Mouse (Mus musculus): ENCODE data around the gene Mogat2. TPM values are rescaled to one million over a fixed set of nuclear protein-coding genes. Genes with fewer than 3 reads are reported as not detected.
A peak's percentile ranks its signal among the peaks of the same experiment; 100 is the strongest.

Gene Mogat2
- total RNA-seq, 2 experiments from 2014 or later = not detected

DNA sequence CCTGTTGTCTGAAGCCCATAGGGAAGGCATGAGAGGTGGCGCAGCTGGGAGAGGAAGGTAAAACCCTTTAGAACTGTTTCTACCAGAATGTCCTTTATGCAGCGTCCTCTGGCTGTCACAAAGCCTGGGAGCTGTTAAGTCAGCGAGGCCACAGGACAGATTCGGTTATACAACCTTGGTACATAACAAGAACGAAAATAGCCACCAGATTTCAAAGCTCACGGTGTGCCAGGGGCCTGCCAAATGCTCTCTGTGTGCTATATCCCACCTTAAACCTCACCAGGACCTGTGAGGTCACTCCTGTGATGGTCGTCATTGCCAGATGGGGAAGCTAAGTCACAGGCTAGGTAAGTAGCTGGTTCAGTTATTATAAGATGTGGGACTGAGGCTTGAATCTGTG lies 36.3 kb downstream of the Mogat2 start:
- no peak for DNase-seq (ENCODE audit: low spot score in 2 of 2)
- intact Hi-C loops (cut with DNase I) = no loop called here

DNA sequence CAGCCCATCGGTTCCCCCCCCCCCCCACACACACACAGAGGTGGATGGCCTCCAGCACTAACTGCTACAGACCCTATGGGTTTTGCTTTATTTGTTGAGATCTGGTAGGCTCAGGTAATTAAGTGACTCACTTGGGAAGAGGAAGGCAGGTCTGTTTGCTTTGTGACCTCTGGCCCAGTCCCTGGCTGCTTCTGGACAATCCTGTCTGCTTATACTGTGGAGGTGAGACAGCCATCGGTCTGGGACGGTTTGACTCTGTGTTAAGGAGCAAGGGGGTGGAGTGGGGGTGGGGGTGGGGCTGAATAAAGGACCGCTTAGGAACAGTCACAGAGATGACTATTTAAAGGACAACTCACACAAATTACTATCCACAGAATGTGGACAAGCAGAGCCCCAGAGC lies 38.1 kb downstream of the Mogat2 start:
- no peak for DNase-seq (ENCODE audit: low spot score in 2 of 2)
- intact Hi-C loops (cut with DNase I) = no loop called here

DNA sequence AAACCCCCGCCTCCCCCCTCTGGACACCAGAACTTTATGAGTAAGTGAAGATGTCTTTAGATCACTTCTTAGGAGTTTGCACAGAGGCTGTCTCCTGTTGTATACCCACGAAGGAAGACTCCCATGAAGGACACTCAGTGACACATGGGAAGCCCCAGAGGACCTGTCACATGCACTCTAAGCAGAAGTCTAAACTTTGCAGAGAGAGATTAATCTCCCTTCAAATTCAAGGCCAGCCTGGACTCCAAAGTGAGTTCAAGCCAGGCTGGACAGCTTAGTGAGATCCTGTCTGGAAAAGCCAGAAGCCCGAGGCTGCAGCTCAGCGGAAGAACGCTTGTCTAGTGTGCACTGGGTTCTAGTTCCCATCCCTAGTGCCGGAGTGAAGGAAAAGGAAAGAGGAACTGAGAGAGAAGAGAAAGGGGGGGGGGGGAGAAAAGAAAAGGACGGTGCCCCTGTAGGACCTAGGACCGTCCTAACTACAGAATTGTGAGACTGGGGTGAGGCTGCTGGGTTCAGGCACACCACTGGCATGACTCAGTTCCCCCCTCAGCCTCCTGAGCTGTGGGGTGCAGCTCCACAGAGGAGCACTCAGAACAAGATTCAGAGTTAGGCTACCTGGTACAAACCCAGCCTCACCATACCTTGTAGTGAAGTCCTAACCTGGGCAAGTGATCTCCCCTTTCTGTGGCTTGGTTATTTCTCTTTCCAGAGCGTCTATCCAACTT lies 38.8 kb downstream of the Mogat2 start:
- no peak for DNase-seq (ENCODE audit: low spot score in 2 of 2)
- intact Hi-C loops (cut with DNase I) = no loop called here

DNA sequence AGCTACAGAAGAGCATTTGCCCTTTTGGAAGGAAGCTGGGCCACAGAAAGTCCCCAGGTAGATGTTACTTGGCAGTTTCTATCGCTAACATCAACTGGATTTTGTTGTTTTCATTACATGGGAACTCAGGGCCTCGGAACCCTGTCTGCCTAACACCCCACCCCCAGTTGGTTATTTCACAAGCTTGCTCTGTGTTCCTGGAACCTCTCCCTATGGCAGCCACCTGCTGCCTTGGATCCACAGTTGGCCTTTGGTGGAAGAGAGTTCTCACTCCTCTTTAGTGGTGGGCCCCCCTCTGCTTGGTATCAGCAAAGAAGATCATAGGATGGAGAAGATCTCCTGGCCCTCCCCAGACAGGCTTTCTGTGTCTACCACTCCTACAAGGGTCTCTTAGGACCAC lies 39.6 kb downstream of the Mogat2 start:
- intact Hi-C loops (cut with DNase I) = no loop called here
- no peak for DNase-seq (ENCODE audit: low spot score in 2 of 2)

DNA sequence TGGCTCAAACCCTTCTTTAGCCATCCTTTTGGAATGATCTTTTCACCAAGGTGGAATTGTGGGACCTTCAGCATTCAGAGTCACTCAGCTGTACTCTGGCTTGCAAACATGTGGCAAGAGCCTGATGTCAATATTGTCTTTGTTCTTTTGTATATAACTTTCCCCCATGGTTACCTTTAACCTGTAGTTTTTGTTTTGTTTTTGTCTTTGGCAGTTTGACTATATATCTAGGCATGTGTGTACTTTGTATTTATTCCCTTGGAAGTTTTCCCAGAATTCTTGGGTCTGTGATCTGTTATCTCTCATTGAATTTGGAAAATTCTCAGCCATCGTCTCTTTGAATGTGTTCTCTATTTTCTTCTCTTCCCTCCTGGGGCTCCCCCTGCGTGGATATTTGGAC lies 43.9 kb downstream of the Mogat2 start:
- DNase-seq (ENCODE audit: low spot score in 2 of 2) = no peak
- intact Hi-C loops (cut with DNase I) = no loop called here

DNA sequence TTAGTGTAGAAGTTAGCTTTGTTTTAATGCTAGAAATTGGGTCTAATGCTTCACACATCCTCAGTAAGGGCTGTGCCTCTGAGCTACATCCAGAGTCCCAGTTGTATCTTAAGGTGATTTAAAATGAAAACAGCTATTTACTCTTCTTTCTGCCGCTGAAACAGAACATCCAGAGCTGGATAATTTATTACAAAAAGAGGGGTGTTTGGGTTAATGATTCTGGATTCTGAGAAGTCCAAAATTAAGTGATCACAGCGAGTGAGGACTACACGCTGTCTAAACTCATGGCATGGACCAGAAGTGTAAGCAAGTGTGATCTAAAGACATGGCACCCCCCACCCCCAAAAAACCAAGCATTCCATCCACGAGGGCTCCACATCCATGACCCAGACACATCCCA lies 44.5 kb downstream of the Mogat2 start:
- intact Hi-C loops (cut with DNase I) = no loop called here
- no peak for DNase-seq (ENCODE audit: low spot score in 2 of 2)

DNA sequence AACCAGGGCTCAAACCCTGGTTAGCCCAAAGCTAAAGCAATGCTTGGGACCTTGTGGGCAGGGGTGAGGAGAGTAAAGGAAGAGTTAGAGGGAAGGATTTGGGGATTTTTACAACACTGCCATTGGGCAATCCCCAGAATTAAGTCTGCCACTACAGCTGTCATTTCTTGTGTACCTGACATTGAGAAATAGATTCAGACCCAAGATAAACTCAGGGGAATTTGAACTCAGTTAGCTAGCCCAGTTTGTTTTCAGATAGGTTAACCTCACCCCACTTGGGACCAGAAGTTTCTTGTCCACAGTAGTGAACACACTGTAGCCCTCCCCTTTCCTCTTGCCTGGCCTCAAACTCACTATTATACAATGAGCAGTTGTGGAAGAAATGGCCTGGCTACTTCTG lies 47.0 kb downstream of the Mogat2 start:
- no peak for DNase-seq (ENCODE audit: low spot score in 2 of 2)
- intact Hi-C loops (cut with DNase I) = no loop called here

DNA sequence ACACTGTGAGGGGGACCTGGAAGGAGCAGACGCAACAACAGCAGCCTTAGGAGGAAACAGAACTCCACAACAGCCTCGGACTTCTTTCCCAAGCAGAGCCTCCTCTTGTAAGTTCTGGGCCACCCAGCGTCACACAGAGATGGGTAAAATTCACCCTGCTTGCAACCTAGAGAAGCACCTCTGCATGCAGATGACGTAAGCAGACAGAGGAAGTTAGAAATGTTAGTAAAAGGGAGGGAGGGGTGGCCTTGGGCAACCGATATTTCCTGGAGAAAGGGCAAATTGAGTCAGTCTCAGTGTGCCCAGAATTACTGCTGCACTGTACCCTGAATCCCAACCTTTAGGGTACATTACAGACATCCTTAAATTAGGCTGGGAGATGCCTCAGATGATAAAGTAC lies 48.5 kb downstream of the Mogat2 start:
- DNase-seq (ENCODE audit: low spot score in 2 of 2) = no peak

DNA sequence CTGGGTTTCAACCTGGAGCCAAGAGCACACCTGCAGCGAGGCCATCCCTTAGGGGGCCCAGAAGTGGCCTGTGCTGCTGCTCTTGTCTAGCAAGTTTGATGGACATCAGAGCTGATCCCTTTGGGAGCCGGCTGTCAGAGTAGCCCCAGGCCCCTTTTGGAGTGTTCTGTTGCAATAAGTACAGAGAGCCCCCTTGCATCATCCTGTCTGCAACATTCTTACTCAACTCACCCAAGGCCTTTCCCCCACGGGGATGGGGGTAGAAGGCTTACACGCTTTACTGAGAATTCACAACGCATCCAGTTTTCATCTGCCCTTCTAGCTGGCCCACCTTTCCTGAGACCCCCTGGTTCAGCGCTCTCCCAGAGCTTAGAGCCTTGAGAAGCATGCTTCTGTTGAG lies 49.8 kb downstream of the Mogat2 start:
- intact Hi-C loops (cut with DNase I) = no loop called here

More for the DNA sequence above, 48.5 kb downstream of the Mogat2 start:
- intact Hi-C loops (cut with DNase I) = no loop called here

DNA sequence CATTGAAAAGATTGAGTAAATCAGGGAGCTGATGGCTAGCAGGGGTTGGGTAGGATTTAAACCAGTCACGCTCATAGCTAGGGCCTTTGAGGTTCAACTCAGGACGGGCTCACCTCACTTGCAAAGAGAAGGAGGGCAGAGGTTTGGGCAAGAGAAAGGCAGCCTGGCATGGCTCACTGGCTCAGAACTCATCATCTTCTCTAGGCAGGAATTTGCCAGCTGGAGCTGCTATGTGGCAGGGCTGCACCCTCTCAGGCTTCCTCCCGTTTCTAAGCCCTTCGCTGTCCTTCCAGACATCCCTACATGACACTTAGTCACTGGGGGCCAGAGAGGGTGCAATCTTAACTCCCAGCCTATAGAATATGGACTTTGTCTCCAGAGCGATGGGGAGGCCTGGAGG lies 51.0 kb downstream of the Mogat2 start:
- intact Hi-C loops (cut with DNase I) = no loop called here
- no peak for DNase-seq (ENCODE audit: low spot score in 2 of 2)

More for the DNA sequence above, 49.8 kb downstream of the Mogat2 start:
- DNase-seq (ENCODE audit: low spot score in 2 of 2) = no peak

DNA sequence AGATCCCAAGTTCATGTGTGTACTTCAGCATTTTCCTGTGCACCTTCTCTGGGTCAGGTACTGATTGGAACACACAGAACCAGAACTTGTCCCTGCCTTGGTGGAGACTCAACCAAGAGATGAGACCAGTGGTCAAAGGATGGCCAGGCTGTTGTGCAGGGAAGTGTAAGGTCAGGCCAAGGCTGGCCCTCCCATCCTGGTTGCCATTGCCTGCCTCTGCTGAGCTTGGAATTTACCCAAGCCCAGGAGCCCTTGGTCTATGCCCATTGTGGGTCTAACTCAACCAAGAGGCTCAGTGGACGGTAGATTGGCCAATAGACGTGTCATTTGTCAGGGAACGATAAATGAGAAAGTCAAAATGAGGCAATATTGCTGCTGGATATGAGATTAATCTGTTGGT lies 53.0 kb downstream of the Mogat2 start:
- intact Hi-C loops (cut with DNase I) = no loop called here
- no peak for DNase-seq (ENCODE audit: low spot score in 2 of 2)

DNA sequence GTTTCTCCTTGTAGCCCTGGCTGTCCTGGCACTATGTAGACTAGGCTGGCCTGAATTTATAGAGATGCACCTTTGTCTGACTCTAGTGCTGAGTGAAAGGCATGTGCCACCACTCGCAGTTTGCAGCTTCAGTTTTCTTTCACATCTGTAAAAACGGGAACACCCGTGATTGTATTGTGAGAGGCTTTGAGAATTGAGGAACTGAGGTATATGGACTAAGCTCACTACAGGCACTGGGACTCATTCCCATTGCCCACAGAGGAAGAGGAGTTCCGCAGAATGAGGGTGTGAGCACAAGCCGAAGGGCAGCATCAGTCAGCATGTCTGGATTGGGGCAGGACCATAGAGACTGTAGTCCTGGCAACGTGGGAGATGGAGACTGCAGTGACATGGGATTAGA lies 54.7 kb downstream of the Mogat2 start:
- no peak for DNase-seq (ENCODE audit: low spot score in 2 of 2)
- intact Hi-C loops (cut with DNase I) = loop anchor here (5.0 kb wide), 1 partner anchor 64 kb away; no protein-coding TSS in a partner anchor

DNA sequence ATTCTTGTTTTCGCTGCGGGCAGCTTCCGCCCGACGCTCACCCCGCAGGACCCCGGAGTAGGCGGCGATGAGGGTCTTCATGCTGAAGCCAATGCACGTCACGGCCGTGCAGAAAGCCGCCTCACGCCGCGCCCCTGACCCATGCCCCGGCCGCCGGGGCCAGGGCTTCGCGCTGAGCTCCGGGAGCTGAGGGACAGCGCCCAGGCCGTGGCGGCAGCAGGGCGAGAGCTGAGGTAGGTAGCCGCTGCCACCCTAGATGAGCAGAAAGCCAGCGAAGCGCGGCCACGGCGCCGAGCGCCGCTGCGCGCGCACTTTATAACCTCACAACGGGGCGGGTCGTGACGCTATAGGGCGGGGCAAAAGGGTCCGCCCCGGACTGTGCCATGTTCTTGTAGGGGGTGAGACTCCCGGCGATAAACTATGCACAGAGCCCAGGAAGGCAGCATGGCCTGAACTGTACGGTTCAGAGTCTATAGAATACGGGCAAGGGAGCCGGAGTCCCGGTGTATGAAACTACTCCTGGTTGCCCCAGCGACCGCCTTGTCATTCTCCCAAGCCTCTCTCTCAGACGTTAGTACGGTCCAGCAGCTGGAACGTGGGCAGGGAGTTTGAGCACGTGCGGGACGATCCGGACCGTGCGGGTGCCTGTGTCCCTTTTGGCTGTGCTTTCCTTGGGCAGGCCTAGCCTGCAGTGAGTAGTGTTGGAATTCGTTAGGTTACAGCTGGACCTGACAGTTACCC lies 55.8 kb downstream of the Mogat2 start, which contains the start of gene Dgat2:
TSS of gene Dgat2 (minus strand) at position 288 of the 741 bp plus-strand sequence.
- intact Hi-C loops (cut with DNase I) = loop anchor here (5.0 kb wide), 1 partner anchor 65 kb away; no protein-coding TSS in a partner anchor
- peak; percentile 93 to 94 for DNase-seq (ENCODE audit: low spot score in 2 of 2)

DNA sequence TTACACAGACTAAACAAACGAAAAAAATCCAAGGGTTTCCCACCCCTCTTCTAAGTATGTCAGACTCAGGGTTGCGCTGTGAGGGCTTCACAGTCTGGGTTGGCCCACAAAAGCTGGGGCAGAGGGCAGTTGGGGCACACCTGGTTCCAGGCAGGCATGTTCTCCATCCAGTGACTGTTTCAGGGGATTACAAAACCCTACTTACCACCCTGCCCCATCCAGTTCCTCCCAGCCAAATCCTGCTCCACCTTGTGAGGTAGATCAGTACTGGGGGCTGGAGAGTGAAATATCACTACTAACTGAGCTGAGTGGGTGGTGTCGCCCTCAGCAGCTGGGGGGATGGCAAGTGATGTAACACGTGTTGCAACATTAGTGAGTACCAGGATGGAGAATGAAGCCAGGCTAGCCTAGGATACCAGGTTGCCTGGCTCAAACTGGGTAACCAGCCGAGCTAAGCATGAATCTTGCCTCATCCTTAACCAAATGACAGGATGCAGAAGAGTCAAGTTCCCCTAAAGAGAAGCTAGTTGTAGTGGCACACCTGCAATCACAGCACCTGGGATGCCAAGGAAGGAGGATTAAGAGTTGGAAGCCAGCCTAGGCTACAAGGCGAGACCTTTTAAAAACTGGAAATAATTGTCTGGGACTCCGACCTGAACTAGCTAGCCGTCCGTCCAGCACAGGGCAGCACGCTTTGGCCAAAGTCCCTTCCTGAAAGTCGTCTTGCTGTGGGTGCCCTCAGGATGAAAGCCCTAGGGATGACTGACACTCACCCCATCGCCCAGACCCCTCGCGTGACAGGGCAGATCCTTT lies 56.6 kb downstream of the Mogat2 start:
- intact Hi-C loops (cut with DNase I) = loop anchor here (5.0 kb wide), 1 partner anchor 65 kb away; no protein-coding TSS in a partner anchor
- peak; percentile 39 to 73 for DNase-seq (ENCODE audit: low spot score in 2 of 2)

DNA sequence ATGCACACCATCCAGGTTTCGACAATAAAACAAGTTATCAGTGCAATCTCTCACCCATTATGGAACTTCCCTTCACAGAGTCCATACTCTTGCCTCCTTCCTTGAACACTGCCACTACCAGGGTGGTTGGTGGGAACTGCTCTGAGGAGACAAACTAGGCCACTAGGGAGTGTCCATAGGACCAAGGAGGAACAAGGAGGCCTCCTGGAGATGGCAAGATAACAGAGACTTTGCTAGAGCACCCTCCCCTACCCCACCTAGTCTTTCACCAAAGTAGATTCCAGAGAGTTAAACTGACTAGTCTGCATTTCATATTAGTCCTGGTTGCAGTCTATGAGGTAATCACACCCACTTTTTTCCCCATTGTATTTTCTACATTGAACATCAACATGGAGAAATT lies 58.3 kb downstream of the Mogat2 start:
- intact Hi-C loops (cut with DNase I) = loop anchor here (5.0 kb wide), 1 partner anchor 67 kb away; no protein-coding TSS in a partner anchor
- no peak for DNase-seq (ENCODE audit: low spot score in 2 of 2)

DNA sequence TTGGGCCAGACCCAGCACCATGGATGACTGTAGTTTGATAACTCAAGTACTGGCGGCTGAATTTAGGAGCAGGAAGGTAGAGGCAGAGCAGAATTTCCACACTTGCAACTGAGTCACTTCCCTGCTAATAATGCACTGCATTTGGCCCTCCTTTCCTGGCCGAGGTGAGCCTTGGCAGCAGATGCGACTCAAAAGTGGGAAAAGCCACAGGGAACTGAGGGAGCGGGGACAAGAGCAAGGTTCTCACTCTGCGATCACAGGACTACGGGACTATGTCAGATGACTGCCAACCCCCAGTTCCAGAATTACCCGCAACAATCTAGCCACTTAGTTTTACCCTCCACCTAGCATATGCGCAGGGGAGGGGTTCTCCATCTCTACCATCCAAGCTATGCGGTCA lies 59.1 kb downstream of the Mogat2 start:
- intact Hi-C loops (cut with DNase I) = no loop called here
- no peak for DNase-seq (ENCODE audit: low spot score in 2 of 2)

DNA sequence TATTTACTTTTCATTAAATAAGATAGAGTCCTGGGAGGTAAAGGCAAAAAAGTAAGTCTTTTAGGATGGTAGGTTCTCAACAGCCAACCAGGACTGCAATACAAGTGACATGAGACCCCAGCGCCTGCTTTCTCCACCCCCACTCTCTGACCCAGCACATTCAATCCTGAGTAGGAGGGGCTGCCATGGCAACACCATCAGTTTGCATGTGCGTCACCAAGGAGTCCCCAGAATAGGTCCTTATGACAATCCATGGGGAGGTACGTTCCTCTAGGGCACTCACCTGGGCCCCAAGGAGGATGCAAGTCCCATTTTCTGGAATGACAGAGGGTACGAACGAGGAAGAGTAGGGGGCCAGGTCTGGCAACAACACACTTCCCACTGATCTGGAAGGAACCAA lies 61.0 kb downstream of the Mogat2 start:
- intact Hi-C loops (cut with DNase I) = no loop called here
- DNase-seq (ENCODE audit: low spot score in 2 of 2) = peak; percentile 61 to 65

DNA sequence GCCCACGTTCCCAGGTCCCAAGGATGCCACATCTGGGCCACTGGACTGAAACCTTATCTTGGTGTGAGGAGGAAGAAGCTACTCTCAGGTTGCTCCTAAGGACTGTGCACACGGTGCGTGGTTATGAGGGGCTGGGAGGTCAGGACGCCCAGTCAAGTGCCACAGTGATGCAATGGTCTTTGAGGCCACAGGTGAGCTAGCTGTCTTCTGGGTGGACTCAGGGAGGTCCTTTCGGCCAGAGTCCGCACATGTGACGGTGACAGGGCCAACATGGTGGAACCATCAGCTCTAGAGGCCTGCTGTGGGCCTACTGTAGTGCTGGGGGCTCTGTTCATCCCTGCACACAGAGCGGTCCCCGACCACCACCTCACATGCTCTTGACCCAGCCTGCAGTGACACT lies 62.8 kb downstream of the Mogat2 start:
- DNase-seq (ENCODE audit: low spot score in 2 of 2) = no peak
- intact Hi-C loops (cut with DNase I) = no loop called here

DNA sequence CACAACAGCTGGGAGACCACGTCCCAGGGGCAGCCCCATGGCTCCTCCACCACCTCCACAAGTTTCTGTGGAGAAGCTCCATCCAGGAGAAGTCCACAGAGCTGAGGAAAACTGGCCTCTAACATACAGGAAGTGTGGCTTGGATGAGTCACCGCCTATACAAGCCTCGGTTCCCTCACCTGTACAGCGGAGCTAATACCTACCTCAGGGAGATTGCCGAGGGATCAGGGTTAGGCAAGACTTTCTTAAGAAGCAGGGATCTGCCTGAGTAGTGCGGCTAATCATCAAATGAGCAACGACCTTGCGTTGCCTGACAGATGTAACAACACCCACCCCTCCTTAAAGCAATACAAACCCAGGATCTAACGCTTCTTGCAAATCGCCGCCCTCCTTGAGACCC lies 63.3 kb downstream of the Mogat2 start:
- intact Hi-C loops (cut with DNase I) = no loop called here
- no peak for DNase-seq (ENCODE audit: low spot score in 2 of 2)

DNA sequence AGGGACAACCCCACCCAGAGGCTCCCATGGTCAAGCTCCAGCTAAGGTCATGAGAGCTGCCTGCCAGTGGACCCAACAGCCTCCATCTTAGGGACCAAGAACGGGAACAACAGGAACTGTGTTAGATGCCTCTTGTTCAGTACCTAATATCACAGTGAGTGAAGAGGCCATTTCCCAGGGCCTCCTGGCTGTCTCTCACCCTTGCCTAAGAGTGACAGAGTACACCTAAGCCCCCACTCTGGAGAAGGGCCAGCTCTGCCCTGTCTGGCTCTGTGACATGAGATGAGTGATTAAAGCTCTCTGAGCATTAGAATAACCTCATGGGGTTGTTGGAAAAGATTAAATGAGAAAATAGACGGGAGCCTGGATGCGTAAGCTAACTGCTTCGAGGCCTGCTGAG lies 64.4 kb downstream of the Mogat2 start:
- DNase-seq (ENCODE audit: low spot score in 2 of 2) = no peak
- intact Hi-C loops (cut with DNase I) = no loop called here
